Mouse (Mus musculus) neural tube, embryonic 11.5 days (tissue): ENCODE data around the gene Masp1. TPM values are rescaled to one million over a fixed set of nuclear protein-coding genes. Genes with fewer than 3 reads are reported as not detected.

Experiments
- ATAC-seq: fragments of 200-750 bp; cut with Nextera tagmentation; 2 replicates; pipeline ENCODE4 v1.8.0; 2017; ENCODE audit warnings: moderate number of reproducible peaks, mild to moderate bottlenecking, moderate TSS enrichment, moderate library complexity; ENCODE audit not compliant: insufficient read depth, low FRiP score, low TSS enrichment
- DNase-seq: peaks from one replicate; pipeline ENCODE4 v3.0.0-alpha.2; 2015; ENCODE audit warnings: low spot score
- H3K27ac ChIP-seq: fragments of 300-500 bp; sonication (generic); 2 replicates; pipeline ENCODE4 v1.5.1; 2014; ENCODE audit warnings: low read depth, mild to moderate bottlenecking, low read length
- H3K27me3 ChIP-seq: fragments of 300-500 bp; sonication (generic); 2 replicates; pipeline ENCODE4 v1.6.1; 2014; ENCODE audit warnings: mild to moderate bottlenecking, low read length, mixed read lengths; ENCODE audit not compliant: control insufficient read depth, insufficient read depth
- H3K36me3 ChIP-seq: fragments of 300-500 bp; sonication (generic); 2 replicates; pipeline ENCODE4 v1.6.1; 2014; ENCODE audit warnings: mild to moderate bottlenecking, low read length, moderate library complexity, mixed read lengths; ENCODE audit not compliant: control insufficient read depth, insufficient read depth
- H3K4me1 ChIP-seq: fragments of 300-500 bp; sonication (generic); 2 replicates; pipeline ENCODE4 v1.6.1; 2014; ENCODE audit warnings: low read length, mixed read lengths; ENCODE audit not compliant: control insufficient read depth, insufficient read depth
- H3K4me2 ChIP-seq: fragments of 300-500 bp; sonication (generic); 2 replicates; pipeline ENCODE4 v1.6.1; 2014; ENCODE audit warnings: low read depth, mild to moderate bottlenecking, moderate library complexity
- H3K4me3 ChIP-seq: fragments of 300-500 bp; sonication (generic); 2 replicates; pipeline ENCODE4 v1.5.1; 2014; ENCODE audit warnings: low read depth, low read length
- H3K9ac ChIP-seq: fragments of 300-500 bp; sonication (generic); 2 replicates; pipeline ENCODE4 v1.6.1; 2014; ENCODE audit warnings: mild to moderate bottlenecking, low read length
- H3K9me3 ChIP-seq: fragments of 300-500 bp; sonication (generic); 2 replicates; pipeline ENCODE4 v1.6.1; 2016; ENCODE audit warnings: low read length; ENCODE audit not compliant: control insufficient read depth
- WGBS: fragments of 180-500 bp; shearing (Covaris S2); extraction: QIAGEN DNeasy Blood & Tissue Kit; methylation state at CpG from one replicate; pipeline ENCODE4 v1.1.7; 2014; 5-methylcytosine and 5-hydroxymethylcytosine counted together
- polyA plus RNA-seq: library from polyadenylated mRNA; unstranded; fragments of >200 nt; fragmentation: Nextera tagmentation; extraction: Ambion mirVana; gene quantifications from 2 replicates; pipeline ENCODE4 v1.2.1, GENCODE M21; 2014

Gene Masp1
- polyA plus RNA-seq, 1 experiment from 2014 or later = 19.0 TPM

- Histone ChIP-seq H3K27me3 (no peaks in the 10 kb centered on the region), H3K4me2 (no peak overlapping the region), H3K9ac (no peak overlapping the region), H3K9me3 (no peaks in the 10 kb centered on the region), H3K4me3 (no peak overlapping the region), H3K27ac (no peak overlapping the region), H3K4me1 (no peaks in the 10 kb centered on the region; the same call in 1 of the 2 replicates), H3K36me3 (no peaks in the 10 kb centered on the region)
- 77% methylated on average over 6 of the region's 6 CpGs for WGBS
- no peak for ATAC-seq
- no peak for DNase-seq
Measured at GRCm38 (mm10) chr16:23412930-23413329, 107.7 kb downstream of the Masp1 start.

GRCm38 (mm10) chr16:23403008-23403755, 117.4 kb downstream of the Masp1 start:
- Histone ChIP-seq H3K4me1 (no peaks in the 10 kb centered on the region), H3K9me3 (no peaks in the 10 kb centered on the region), H3K27ac (no peak overlapping the region), H3K27me3 (no peaks in the 10 kb centered on the region), H3K4me2 (no peak overlapping the region), H3K9ac (no peak overlapping the region), H3K36me3 (no peaks in the 10 kb centered on the region), H3K4me3 (no peak overlapping the region)
- ATAC-seq (no peak), DNase-seq (peak; percentile 76)
- WGBS = 57% methylated on average over 8 of the region's 8 CpGs

GRCm38 (mm10) chr16:23401959-23402358, 118.7 kb downstream of the Masp1 start:
- no peak overlapping the region for H3K4me2 ChIP-seq
- no peak overlapping the region for H3K27ac ChIP-seq
- no peaks in the 10 kb centered on the region for H3K36me3 ChIP-seq
- H3K9ac ChIP-seq = no peak overlapping the region
- no peaks in the 10 kb centered on the region for H3K9me3 ChIP-seq
- ATAC-seq = no peak
- H3K4me1 ChIP-seq = no peaks in the 10 kb centered on the region
- WGBS = 61% methylated on average over 3 of the region's 3 CpGs
- no peak for DNase-seq
- H3K27me3 ChIP-seq = no peaks in the 10 kb centered on the region
- H3K4me3 ChIP-seq = no peak overlapping the region

DNA sequence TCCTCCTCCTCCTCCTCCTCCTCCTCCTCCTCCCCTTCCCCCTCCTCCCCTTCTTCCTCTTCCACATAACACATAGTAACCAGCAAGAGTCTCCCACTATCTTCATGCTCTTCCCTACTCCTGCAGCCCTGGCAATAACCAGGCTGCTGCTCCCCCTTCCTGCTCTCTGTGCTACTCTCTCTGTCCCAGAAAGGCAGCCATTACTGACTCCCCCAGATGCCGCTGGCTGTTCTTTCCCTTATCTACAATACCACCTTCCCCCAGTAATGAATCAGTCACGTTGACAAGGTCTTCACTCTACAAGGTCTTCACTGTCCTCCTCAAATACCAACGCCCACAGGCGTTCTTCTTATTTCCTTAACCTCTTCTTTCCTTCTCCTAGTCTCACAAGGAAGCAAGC, 119.2 kb downstream of the Masp1 start:
- 79% methylated on average over 4 of the region's 4 CpGs for WGBS
- no peaks in the 10 kb centered on the region for H3K27me3 ChIP-seq
- no peak overlapping the region for H3K4me2 ChIP-seq
- no peaks in the 10 kb centered on the region for H3K9me3 ChIP-seq
- ATAC-seq (no peak), DNase-seq (no peak)
- H3K27ac ChIP-seq = no peak overlapping the region
- no peaks in the 10 kb centered on the region for H3K4me1 ChIP-seq
- no peak overlapping the region for H3K4me3 ChIP-seq
- H3K9ac ChIP-seq = no peak overlapping the region
- no peaks in the 10 kb centered on the region for H3K36me3 ChIP-seq

Other genes starting within 250 kb of the Masp1 start
- gene Rtp1, start 91.7 kb downstream of the Masp1 start, polyA plus RNA-seq = not detected in 2 replicates
- gene Rtp4, start 524 bp downstream of the Masp1 start, polyA plus RNA-seq = 1.0 and 1.8 TPM in 2 replicates